Mouse (Mus musculus) neural tube, embryonic 12.5 days (tissue): ENCODE data around the gene Stard10. TPM values are rescaled to one million over a fixed set of nuclear protein-coding genes. Genes with fewer than 3 reads are reported as not detected.

Source experiments
- ATAC-seq: fragments of 200-750 bp; cut with Nextera tagmentation; 2 replicates; pipeline ENCODE4 v1.8.0; 2017; ENCODE audit warnings: low read depth, mild to moderate bottlenecking, moderate TSS enrichment, moderate library complexity; ENCODE audit not compliant: low FRiP score
- H3K27ac ChIP-seq: fragments of 300-500 bp; sonication (generic); 2 replicates; pipeline ENCODE4 v1.5.1; 2016
- H3K27me3 ChIP-seq: fragments of 300-500 bp; sonication (generic); replicated peaks from 2 replicates; pipeline ENCODE4 v1.6.1; 2016; ENCODE audit warnings: mild to moderate bottlenecking
- H3K36me3 ChIP-seq: fragments of 300-500 bp; sonication (generic); 2 replicates; pipeline ENCODE4 v1.6.1; 2016; ENCODE audit warnings: mild to moderate bottlenecking
- H3K4me1 ChIP-seq: fragments of 300-500 bp; sonication (generic); 2 replicates; pipeline ENCODE4 v1.6.1; 2016
- H3K4me2 ChIP-seq: fragments of 300-500 bp; sonication (generic); replicated peaks from 2 replicates; pipeline ENCODE4 v1.6.1; 2016; ENCODE audit warnings: mild to moderate bottlenecking
- H3K4me3 ChIP-seq: fragments of 300-500 bp; sonication (generic); 2 replicates; pipeline ENCODE4 v1.5.1; 2016
- H3K9ac ChIP-seq: fragments of 300-500 bp; sonication (generic); 2 replicates; pipeline ENCODE4 v1.6.1; 2016; ENCODE audit warnings: mild to moderate bottlenecking
- H3K9me3 ChIP-seq: fragments of 300-500 bp; sonication (generic); 2 replicates; pipeline ENCODE4 v1.6.1; 2016; ENCODE audit warnings: mild to moderate bottlenecking
- WGBS: fragments of 180-500 bp; shearing (Covaris S2); methylation state at CpG from one replicate; pipeline ENCODE4 v1.1.7; 2016; 5-methylcytosine and 5-hydroxymethylcytosine counted together
- polyA plus RNA-seq: library from polyadenylated mRNA; unstranded; fragments of >200 nt; fragmentation: Nextera tagmentation; extraction: Ambion mirVana; gene quantifications from 2 replicates; pipeline ENCODE4 v1.2.1, GENCODE M21; 2016

Stard10 gene
- polyA plus RNA-seq, 1 experiment from 2014 or later: 8.2 TPM

DNA sequence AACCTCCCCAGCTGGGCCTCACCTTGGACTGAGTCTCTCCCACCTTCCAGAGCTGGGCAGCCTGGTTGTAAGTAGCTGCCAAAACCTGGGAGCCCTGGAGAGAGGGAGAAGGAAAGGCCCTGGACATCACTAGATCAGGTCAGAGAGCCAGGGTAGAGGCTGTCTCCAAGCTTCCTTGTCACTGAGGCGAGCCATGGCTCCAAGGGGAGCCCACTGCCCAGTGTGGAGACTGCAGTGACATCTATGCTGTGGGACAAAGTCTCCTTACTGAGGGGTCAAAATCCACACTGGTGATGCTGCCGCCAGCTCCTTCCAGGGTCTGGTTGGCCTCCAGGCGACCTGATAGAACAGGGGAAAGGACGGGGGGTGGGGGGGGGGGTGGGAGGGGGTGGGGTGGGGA lies 24.8 kb upstream of the Stard10 start:
- peaks cover 14% of the 10 kb centered on the region for H3K36me3 ChIP-seq
- H3K9ac ChIP-seq: no peak overlapping the region
- WGBS: 71% methylated on average over 4 of the region's 4 CpGs
- no peak for ATAC-seq
- H3K4me3 ChIP-seq: no peak overlapping the region
- no peak overlapping the region for H3K4me2 ChIP-seq
- H3K27me3 ChIP-seq: peaks cover 2% of the 10 kb centered on the region; the same call in 1 of the 2 replicates
- no peaks in the 10 kb centered on the region for H3K9me3 ChIP-seq
- peaks cover 9% of the 10 kb centered on the region for H3K4me1 ChIP-seq
- H3K27ac ChIP-seq: no peak overlapping the region

DNA sequence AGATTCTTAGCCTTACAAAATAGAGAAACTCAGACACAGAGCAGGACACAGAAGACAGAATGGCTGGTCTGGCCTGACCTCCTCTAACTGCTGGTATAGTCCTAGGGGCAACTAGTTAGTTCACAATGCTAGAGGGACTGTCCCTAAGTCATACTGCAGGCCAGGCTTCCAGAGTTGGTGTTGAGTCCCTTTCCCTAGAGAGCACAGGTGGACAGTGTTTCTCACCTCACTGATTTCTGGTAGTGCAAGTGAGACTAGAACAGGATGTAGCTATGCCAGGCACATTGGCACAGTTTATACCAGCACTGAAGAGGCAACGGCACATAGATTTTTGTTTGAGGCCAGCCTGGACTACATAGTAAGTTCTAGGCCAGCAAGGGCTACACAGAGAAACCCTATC lies 24.2 kb upstream of the Stard10 start:
- H3K4me1 ChIP-seq: peaks cover 10% of the 10 kb centered on the region
- no peak overlapping the region for H3K9ac ChIP-seq
- peaks cover 5% of the 10 kb centered on the region; the same call in 1 of the 2 replicates for H3K27me3 ChIP-seq
- no peak overlapping the region for H3K4me3 ChIP-seq
- 100% methylated on average over 1 of the region's 1 CpGs for WGBS
- H3K4me2 ChIP-seq: no peak overlapping the region
- peaks cover 14% of the 10 kb centered on the region for H3K36me3 ChIP-seq
- H3K9me3 ChIP-seq: no peaks in the 10 kb centered on the region
- H3K27ac ChIP-seq: no peak overlapping the region
- ATAC-seq: no peak

DNA sequence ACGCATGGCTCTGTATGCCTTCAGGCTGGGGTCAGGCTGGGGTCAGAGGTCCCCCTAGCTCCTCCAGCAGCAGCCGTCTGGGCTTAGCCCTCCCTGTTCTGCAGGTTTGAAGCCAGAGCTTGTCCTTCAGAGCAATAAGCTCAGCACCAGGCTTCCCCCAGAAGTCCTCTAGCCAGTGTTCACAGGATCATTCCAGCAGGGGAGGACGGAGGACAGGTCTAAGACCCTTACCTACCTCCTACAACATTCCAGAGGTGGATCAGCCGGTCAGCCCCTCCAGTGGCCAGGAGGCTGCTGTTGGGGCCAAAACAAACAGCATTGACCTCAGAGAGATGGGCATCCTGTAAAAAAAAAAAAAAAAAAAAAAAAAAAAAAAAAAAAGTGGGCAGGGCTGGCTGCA lies 23.7 kb upstream of the Stard10 start:
- H3K27ac ChIP-seq: no peak overlapping the region
- ATAC-seq: no peak
- H3K27me3 ChIP-seq: peaks cover 10% of the 10 kb centered on the region; the same call in 1 of the 2 replicates
- peaks cover 14% of the 10 kb centered on the region for H3K36me3 ChIP-seq
- no peak overlapping the region for H3K9ac ChIP-seq
- WGBS: 59% methylated on average over 4 of the region's 4 CpGs
- H3K4me3 ChIP-seq: no peak overlapping the region
- peaks cover 10% of the 10 kb centered on the region for H3K4me1 ChIP-seq
- H3K9me3 ChIP-seq: no peaks in the 10 kb centered on the region
- H3K4me2 ChIP-seq: no peak overlapping the region

DNA sequence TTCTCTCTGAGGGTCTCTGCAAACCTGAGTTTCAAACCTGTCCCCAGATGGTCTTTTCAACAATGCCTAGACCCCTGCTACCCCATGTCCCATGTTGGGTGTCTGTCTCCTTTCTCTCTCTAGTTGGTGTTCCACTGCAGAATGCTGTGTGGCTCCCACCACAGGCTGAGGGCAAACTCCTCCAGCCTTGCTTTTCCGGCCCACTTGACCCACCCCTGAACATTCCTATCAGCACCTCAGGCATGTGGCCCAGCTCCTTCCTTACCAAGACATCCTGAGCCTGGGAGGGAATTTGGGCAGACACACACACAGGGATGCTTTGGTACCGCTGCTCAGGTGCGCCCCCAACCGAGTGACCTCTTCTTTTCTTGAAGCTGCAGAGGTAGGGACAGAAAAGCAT lies 23.3 kb upstream of the Stard10 start:
- Histone ChIP-seq H3K9me3 (no peaks in the 10 kb centered on the region), H3K36me3 (peaks cover 14% of the 10 kb centered on the region), H3K4me2 (no peak overlapping the region), H3K4me3 (no peak overlapping the region), H3K9ac (no peak overlapping the region), H3K27me3 (peaks cover 13% of the 10 kb centered on the region; the same call in 1 of the 2 replicates), H3K4me1 (peaks cover 10% of the 10 kb centered on the region), H3K27ac (no peak overlapping the region)
- ATAC-seq: no peak
- WGBS: 56% methylated on average over 4 of the region's 4 CpGs

DNA sequence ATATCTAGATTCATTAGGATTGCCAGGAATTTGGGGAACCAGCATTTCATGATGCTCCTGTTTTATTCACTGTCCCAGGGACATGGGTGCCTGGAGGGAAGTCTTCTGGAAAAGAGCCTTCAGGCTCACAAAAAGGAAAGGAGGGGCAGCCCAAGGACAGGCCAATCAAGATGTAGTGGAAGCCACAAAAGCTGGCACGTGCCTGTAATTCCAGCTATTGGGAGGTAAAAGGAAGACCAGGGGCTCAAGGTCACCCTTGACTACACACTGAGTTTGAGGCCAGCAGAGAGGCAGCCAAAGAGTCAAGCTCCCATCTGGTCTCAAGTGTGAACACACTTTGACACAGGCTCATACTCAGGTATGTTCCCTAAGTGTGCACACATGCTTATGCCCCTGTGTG lies 21.4 kb upstream of the Stard10 start:
- no peak overlapping the region for H3K27ac ChIP-seq
- no peak overlapping the region for H3K4me3 ChIP-seq
- no peak overlapping the region for H3K4me2 ChIP-seq
- no peaks in the 10 kb centered on the region for H3K9me3 ChIP-seq
- H3K9ac ChIP-seq: no peak overlapping the region
- peaks cover under 1% of the 10 kb centered on the region; the same call in 1 of the 2 replicates for H3K36me3 ChIP-seq
- H3K27me3 ChIP-seq: peaks cover 30% of the 10 kb centered on the region
- 58% methylated on average over 1 of the region's 1 CpGs for WGBS
- H3K4me1 ChIP-seq: peaks cover 10% of the 10 kb centered on the region
- ATAC-seq: no peak

DNA sequence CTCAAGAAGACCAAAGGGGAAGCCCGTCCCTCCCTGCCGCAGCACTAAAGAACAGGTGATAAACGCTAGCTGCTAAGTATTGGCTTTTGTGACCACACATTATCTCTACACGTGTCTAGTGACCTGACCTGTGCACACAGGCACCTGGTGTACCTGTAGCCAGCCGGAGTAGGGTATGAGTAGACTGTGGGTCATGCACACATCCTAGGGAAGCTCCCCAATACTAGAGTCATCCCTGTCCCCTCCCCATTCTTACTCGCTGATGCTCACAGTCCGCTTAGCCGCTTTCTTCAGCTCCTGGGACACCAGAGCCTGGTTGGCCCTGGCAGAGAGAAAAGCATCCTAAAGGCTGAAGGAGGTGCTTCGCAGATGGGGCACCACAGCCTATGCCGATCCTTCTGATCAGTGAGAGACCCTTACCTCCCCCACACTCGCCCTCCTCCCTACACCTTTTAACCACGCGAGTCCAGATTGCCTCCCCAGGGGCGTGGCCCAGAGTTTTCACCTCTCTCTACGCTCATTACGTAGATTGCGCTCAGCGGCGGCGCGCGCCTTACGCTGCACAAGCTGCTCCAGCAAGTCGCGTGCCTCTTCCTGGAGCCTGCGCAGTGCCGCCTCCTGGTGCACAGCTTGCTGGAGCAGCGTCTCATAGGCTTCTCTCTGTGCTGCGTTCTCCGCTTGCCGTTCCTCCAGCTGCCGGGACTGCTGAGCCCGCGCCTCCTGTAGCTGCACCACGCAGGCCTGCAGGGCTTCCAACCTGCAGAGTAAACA lies 20.4 kb upstream of the Stard10 start:
- Histone ChIP-seq H3K36me3 (no peaks in the 10 kb centered on the region; the same call in 1 of the 2 replicates), H3K4me3 (peak overlapping the region; percentile 27), H3K27me3 (peaks cover 35% of the 10 kb centered on the region), H3K4me1 (peaks cover 17% of the 10 kb centered on the region), H3K4me2 (peak overlapping the region; percentile 73), H3K9ac (peak overlapping the region; percentile 56), H3K9me3 (no peaks in the 10 kb centered on the region), H3K27ac (no peak overlapping the region)
- 10% methylated on average over 35 of the region's 35 CpGs for WGBS
- ATAC-seq: peak; percentile 84

DNA sequence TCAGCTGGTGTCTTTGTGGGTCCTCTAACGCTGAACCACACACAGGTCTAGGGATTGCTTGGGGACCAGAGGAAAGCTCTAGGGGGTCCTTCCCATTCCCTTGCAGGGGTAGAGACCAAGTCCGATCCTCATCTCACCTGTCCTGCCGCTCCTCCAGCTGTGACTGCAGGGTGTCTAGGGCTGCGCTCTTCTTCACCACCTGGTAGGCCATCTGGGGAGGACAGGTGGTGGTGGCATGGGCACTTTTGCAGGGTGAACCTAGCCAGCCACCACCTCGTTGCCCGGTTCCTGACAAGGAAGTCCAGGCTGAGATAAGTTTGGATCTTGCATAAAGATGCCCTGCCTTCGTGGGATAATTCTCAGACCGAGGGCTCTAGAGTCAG lies 19.9 kb upstream of the Stard10 start:
- H3K4me3 ChIP-seq: peak overlapping the region; percentile 27
- H3K9me3 ChIP-seq: no peaks in the 10 kb centered on the region
- H3K27ac ChIP-seq: no peak overlapping the region
- ATAC-seq: no peak
- peaks cover 35% of the 10 kb centered on the region for H3K27me3 ChIP-seq
- peak overlapping the region; percentile 56 for H3K9ac ChIP-seq
- H3K4me2 ChIP-seq: peak overlapping the region; percentile 73
- 30% methylated on average over 8 of the region's 8 CpGs for WGBS
- H3K4me1 ChIP-seq: peaks cover 19% of the 10 kb centered on the region
- no peaks in the 10 kb centered on the region for H3K36me3 ChIP-seq

DNA sequence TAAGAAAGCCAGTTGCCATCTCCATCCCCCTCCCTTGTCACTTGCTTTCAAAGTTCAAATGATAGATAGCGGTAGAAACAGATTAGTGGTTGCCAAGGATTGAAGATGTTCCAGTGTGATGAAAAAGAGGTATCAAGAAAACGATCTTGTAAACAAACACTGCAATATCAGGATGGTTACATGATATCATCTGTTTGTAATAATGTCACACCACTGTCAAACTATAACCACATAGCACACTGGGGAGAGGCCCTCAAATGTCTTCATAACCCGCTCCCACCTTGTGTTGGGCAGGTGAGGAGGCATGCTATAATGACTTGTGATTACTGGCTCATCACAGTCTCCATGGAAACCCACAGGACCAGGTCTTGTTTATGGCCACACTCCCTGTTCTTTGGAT lies 18.5 kb upstream of the Stard10 start:
- Histone ChIP-seq H3K4me1 (peaks cover 26% of the 10 kb centered on the region), H3K4me2 (no peak overlapping the region), H3K9ac (no peak overlapping the region), H3K4me3 (no peak overlapping the region), H3K36me3 (no peaks in the 10 kb centered on the region), H3K9me3 (no peaks in the 10 kb centered on the region), H3K27me3 (peaks cover 35% of the 10 kb centered on the region), H3K27ac (no peak overlapping the region)
- 81% methylated on average over 3 of the region's 3 CpGs for WGBS
- ATAC-seq: no peak

DNA sequence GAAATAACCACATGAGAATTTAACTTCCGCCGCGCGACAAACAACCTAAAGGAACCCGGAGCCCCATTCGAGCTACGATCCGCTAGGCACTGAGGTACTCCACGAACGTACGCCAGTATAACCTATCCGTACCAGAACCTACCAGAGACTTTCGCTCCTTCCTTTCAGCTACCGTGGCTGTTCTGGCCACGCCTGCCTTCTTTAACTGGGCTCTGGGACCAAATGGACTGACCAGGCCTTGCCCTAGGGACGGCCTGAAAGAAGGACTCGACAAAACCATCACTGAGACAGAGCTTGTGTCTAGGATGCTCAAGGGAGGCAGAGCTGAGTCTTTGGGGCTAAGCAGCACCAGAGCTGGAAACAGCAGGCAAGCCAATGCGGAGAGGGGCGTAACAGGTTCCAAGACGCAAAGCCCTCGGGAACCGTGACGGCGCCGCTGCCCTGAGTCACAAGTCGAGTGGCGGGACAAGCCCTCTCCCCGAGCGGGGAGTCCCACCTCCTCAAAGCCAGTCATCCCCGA lies 15.5 kb upstream of the Stard10 start:
- Histone ChIP-seq H3K9ac (peak overlapping the region; percentile 65), H3K4me3 (peak overlapping the region; percentile 66), H3K36me3 (no peaks in the 10 kb centered on the region), H3K27me3 (peaks cover 35% of the 10 kb centered on the region), H3K4me1 (peaks cover 23% of the 10 kb centered on the region), H3K4me2 (peak overlapping the region; percentile 86), H3K9me3 (no peaks in the 10 kb centered on the region), H3K27ac (no peak overlapping the region)
- peak; percentile 41 for ATAC-seq
- WGBS: under 1% methylated on average over 30 of the region's 30 CpGs

DNA sequence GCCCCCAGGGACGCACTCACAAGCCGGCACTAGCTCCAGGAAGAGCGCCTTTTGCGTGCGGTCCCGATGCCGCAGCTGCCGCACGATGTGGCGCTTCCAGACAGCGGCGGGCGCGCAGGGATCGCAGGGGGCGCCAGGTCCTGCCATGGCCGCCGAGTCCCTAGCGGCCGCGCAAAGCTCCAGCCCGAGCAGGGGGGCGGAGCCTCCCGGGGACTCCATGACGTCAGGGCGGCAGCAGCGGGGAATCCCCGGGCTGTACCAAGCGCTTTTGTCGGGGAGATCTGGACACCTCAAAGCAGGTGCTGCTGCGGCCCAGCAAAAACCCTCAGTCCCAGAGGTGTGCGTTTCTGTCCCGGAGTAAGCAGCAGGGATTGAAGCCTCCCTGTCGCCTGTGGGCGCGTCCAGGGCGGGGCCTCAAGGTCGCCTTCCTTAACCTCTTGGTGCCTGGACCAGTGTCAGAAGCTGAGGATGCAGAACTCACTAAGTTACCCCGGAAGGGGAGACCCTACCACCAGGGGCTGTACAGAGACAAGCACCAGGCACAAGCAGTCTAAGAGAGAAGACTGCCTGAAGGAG lies 14.9 kb upstream of the Stard10 start, which contains the start of gene Atg16l2:
TSS of gene Atg16l2 (minus strand) at position 371 of the 576 bp plus-strand sequence.
- Histone ChIP-seq H3K27me3 (peaks cover 34% of the 10 kb centered on the region), H3K9ac (peak within 1 kb of the TSS; percentile 65), H3K4me3 (peak within 1 kb of the TSS; percentile 66), H3K36me3 (no peaks in the 10 kb centered on the region), H3K4me1 (peaks cover 18% of the 10 kb centered on the region; the same call in 1 of the 2 replicates), H3K9me3 (no peaks in the 10 kb centered on the region), H3K27ac (no peak within 1 kb of the TSS), H3K4me2 (peak within 1 kb of the TSS; percentile 86)
- under 1% methylated on average over 39 of the region's 39 CpGs for WGBS
- peak; percentile 97 for ATAC-seq

DNA sequence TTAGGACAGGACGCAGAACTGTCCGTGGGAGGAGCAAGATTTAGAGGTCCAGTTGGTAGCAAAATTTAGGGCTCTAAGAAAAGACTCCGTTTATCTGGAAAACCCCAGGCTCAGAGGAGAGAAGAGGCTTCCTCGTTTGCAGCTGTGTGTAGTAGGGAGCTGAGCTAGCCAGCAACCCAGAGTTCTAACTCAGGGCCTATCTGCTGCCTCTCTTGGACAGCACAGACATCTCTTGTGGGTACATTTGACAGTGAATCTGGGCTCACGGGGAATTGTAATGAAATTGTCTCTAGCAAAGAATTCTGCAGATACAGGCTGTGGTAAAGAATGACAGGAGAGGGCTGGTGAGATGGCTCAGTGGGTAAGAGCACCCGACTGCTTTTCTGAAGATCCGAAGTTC lies 14.2 kb upstream of the Stard10 start:
- Histone ChIP-seq H3K4me3 (peak overlapping the region; percentile 66; the same call in 1 of the 2 replicates), H3K9ac (0 out of 2 replicates have a peak overlapping the region, but pooled peaks have one; percentile 65), H3K4me2 (peak overlapping the region; percentile 86), H3K27ac (no peak overlapping the region), H3K27me3 (peaks cover 30% of the 10 kb centered on the region), H3K4me1 (peaks cover 15% of the 10 kb centered on the region; the same call in 1 of the 2 replicates), H3K36me3 (no peaks in the 10 kb centered on the region), H3K9me3 (no peaks in the 10 kb centered on the region)
- WGBS: 26% methylated on average over 7 of the region's 7 CpGs
- no peak for ATAC-seq

DNA sequence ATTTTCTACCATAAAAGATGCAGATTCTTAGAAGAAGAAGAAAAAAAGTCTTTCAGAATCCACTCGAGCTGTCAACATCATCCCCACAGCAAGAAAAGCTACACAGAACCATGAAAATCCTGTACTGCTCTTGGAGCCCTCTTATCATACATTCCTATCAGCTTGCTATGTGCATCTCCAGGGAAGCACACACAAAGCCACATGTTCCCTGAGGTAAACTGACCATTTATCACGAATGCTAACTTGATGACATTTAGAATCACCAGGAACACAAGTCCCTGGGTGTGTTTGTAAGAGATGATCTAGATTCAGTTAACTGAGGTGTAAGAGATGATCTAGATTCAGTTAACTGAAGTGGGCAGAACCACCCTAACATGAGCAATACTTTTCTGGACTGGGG lies 10.0 kb upstream of the Stard10 start:
- Histone ChIP-seq H3K9me3 (no peaks in the 10 kb centered on the region), H3K27ac (no peak overlapping the region), H3K9ac (no peak overlapping the region), H3K36me3 (no peaks in the 10 kb centered on the region), H3K4me2 (no peak overlapping the region), H3K27me3 (no peaks in the 10 kb centered on the region), H3K4me3 (no peak overlapping the region), H3K4me1 (peaks cover 7% of the 10 kb centered on the region; the same call in 1 of the 2 replicates)
- ATAC-seq: no peak
- 57% methylated on average over 2 of the region's 2 CpGs for WGBS
